Mouse (Mus musculus) kidney, postnatal 4 days (tissue): ENCODE measurements around the gene Helb.

Experiments used
- DNase-seq, 2 experiments: peaks; one replicate each; pipeline ENCODE4 v3.0.0; 2021; ENCODE audit warnings: mixed read lengths in 2 of 2

Gene Helb

GRCm38 (mm10) chr10:120092548-120092947 is 20.2 kb downstream of the Helb start:
- DNase-seq: no peak

GRCm38 (mm10) chr10:120077850-120078249 is 34.9 kb downstream of the Helb start:
- peak in 1 of 2 experiments; percentile 18 for DNase-seq

- DNase-seq: no peak
Measured at GRCm38 (mm10) chr10:120066319-120066718, 46.5 kb downstream of the Helb start.

- peak; percentile 73 to 75 for DNase-seq
Measured at GRCm38 (mm10) chr10:120064424-120064823, 48.4 kb downstream of the Helb start.

- DNase-seq: no peak
Measured at GRCm38 (mm10) chr10:120061238-120062130, 51.3 kb downstream of the Helb start.

GRCm38 (mm10) chr10:120060579-120061237 is 52.1 kb downstream of the Helb start:
- no peak for DNase-seq

- no peak for DNase-seq
Measured at GRCm38 (mm10) chr10:120044714-120045234, 68.0 kb downstream of the Helb start.

GRCm38 (mm10) chr10:120044237-120044636 is 68.5 kb downstream of the Helb start:
- no peak for DNase-seq

- DNase-seq: no peak
Measured at GRCm38 (mm10) chr10:120038194-120038593, 74.6 kb downstream of the Helb start.

GRCm38 (mm10) chr10:120035824-120036223 is 77.0 kb downstream of the Helb start:
- DNase-seq: no peak

GRCm38 (mm10) chr10:120035211-120035733 is 77.5 kb downstream of the Helb start:
- DNase-seq: no peak

GRCm38 (mm10) chr10:120033866-120034265 is 78.9 kb downstream of the Helb start:
- no peak for DNase-seq
